Mouse (Mus musculus) testis, postnatal 14 days (tissue): ENCODE data around the gene Slc16a2.
A peak's percentile ranks its signal among the peaks of the same experiment; 100 is the strongest.
"Not testable (repeated sequence)": the region's sequence is repeated elsewhere in the genome, so short reads cannot be mapped to it uniquely, and the experiment has no call there.

Source experiments
- DNase-seq: peaks from one replicate; pipeline ENCODE4 v3.0.0; 2021; ENCODE audit warnings: low spot score

Gene Slc16a2

DNA sequence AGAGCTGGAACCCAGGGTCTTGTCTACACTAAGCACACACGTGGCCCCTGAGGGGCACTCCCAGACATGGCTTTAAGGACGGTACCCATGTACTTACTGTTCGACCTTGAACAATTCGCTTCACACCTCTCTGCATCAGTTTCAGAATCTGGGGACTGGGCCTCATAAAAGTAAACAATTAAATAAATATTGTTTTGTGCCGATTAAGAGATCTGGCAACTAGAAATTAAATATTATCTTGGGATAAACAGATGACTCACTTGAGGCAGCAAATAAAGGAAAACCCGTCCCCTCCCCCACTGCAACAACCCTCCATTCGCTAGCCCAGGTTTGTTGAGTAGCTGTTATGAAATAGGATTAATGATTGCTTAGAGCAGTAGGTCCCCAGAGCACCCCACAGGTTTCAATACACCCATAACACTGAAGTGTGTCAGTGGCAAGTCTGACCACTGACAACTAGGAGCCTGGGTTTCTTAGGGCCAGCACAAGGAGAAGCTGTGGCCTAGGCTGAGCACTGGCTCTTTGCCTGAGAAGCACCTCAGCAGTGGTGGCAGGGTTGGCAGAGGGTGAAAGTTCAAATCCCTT is 87.7 kb downstream of the Slc16a2 start:
- no peak for DNase-seq

DNA sequence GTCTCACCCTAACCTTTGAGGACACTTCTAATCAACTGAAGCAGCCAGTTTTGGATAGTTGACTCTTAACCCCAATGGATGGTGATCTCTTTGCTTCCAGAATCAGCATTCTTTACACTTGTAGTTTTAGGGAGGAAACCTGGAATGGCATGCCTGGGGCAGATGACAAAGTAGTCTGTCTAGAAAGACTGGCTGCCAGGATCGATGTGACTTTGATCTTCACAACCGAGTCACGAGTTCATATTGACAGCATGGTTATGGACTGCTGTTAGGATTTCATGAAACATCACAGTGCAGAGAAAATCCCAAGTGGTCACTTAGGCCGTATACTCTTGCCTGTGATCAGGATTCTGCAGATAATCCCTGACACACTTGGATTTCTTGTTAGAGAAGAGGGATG is 88.7 kb downstream of the Slc16a2 start:
- DNase-seq: no peak

DNA sequence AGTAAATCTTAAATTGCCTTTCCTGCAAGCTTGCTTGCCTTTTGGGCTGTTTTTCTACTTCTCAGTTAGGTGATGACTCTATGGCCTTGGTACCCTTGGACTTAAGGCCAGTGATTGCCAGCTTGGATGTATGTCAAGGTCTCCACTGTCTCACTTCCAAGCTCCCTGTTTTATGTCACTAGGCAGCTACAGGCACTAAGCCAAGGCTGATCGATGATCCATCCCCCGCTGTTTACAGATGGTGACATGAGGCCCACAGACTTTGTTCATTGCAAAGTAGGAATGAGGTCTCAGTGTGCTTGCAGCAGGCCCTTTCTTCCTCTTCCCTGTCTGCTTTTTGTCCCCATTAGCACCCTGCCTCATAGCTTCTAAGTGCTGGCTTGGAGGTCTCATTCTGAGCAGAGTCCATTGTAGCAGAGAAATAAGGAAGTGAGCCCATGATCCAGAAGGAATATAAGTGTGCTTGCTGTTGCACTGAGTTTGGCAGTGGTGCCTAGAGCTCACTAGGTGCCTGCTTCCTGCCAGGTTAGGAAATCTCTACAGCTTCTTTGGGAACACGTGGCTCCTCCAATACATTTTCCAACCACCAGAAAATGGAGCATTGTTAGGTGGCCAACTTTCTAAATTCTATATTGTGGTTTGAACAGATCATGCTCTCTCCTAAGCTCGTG is 89.6 kb downstream of the Slc16a2 start:
- no peak for DNase-seq

DNA sequence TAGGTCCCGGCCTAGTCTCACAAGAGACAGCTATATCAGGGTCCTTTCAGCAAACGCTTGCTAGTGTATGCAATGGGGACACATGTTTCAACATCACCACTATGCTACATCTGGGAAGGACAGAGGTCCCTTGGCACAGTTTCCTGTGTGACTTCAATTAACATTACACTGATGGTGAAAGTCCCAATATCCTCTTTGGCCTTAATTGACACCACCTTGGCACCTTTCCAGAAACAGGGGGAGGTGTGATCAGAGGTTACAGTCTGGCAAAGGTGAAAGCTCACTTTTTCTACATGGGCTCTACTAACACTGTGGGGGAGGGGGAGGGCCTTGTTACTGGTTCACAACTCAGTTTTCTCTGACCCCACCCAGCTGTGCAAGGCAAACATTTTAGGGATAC is 99.3 kb downstream of the Slc16a2 start:
- no peak for DNase-seq

DNA sequence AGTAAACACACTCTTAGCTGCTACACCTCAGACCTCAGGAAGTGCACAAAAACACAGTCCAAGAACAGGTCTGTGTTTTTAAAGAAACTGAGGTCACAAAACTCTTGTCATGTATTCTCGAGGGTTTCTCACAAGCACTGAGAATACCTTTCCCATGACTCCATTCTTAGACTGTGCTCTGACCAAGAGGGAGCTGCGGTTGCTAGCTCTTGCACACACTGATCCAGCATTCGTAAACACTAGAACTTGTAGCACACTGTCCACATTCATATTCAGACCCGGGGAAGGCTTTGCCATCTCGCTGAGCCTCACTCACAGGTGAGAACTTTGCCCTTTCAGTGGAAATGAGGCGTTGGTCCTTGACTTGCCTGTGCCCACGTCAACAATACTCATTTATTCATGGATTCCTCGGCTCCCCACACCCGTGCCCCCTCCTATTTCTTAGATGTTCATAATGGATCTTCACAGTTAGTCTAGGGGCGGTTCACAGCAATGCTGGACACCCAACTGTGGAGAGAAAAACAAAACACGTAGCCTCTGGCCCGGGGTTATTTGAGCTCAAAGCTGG is 102.1 kb downstream of the Slc16a2 start:
- DNase-seq: no peak

DNA sequence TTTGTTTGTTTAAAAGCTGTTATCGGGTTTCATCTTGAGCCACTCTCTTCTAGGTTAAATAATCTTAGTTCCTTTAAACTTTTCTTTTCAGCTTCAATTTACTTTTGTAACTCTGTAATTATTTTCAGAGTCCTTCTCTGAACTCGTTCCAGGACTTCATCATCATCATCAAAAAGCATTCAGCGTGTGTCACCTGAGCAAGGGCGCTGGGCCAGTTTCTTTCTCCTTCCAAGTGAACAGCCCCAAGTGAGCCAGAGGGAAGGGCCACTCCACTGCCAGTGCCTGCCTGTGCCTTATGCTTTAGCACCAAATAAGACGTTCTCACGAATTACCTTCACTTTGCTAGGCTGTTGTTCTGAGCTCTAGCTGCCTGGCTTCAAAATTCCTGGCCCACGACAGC is 108.9 kb downstream of the Slc16a2 start:
- no peak for DNase-seq

DNA sequence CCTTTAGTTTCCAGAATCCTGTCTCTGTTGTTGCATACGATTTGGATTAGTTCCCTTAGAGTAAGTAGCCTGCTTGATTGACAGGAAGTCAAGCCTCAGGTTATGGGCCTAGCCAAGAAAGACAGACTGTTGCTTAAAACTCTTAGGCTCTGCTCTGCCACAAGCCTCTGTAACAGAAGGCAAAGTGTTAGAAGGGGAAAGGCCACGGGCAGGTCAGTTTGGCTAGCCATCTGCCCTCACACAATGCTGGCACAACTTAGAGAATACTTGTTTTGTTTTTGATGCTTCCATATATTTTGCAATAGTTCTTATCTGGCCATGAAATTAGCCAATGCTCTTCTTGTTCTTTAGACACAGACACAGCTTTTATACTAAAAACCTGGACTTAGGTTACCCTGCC is 112.1 kb downstream of the Slc16a2 start:
- DNase-seq: no peak

DNA sequence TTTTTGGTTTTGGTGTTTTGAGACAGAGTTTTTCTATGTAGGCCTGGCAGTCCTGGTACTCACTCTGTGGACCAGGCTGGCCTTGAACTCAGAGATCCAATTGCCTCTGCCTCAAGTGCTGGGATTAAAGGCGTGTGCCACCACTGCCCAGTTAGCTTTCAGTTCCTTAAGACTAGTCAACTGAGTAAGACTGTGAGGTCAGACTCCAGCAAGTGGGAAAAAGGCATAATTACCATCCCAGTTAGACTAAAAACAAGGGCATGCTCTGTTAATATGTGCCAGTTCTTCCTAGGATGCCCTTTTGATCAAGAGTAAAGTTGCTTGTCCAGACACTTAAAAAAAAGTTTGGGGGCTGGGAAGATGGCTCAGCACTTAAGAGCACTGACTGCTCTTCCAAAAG is 113.2 kb downstream of the Slc16a2 start:
- DNase-seq: no peak

DNA sequence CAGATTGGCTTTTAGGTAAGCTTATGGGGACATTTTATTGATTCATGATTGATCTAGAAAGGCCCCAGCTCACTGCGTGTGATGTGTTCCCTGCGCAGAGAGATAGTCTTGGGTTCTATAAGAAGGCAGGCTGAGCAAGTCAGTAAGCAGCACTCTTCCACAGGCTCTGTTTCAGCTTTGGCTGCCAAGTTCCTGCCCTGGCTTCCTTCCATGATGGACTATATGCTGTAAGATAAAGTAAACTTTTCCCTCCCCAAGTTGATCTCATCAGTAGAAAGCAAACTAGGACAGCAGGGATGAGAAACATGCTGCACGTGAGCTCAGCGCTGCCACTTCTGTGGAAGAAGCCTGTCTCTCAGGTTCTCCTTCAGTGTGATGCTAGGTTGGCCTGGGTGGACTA is 117.2 kb downstream of the Slc16a2 start:
- no peak for DNase-seq

DNA sequence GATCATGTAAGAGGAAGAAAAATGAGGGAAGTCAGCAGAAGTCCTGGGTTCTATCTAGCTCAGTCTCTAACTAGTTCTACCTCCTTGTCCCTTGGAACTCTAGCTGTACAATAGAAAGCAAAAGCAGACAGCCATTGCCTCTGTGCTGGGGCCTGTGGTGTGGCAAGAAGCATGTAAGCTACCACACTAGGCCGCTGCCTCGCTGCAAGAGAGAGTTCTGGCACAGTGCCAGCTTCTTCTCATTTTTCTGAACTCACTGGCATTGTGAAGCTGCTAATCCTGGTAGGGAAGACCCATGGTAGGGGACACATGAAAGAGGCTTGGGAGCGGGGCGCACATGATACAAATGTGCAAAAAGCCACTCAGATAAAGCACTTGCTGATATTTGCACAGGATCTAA is 117.8 kb downstream of the Slc16a2 start:
- no peak for DNase-seq

DNA sequence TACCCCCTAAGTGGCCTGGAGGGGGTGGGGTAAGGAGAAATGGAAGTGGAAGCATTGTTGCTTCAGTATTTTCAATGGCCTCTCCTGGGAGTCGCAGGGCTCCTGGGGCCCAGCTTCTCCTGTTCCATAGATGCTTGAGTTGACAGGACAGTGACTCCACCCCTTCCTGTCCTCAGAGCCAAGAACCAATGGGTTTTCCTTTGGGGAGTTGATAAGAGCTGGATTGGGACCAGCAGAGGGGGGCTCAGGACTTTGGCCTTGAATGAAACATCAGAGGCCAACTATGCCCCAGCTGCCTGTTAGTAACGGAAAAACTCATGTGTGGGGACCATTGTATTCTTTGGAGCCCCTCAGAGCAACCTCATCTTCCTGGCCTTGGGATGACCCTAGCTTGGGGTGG is 124.0 kb downstream of the Slc16a2 start:
- no peak for DNase-seq

DNA sequence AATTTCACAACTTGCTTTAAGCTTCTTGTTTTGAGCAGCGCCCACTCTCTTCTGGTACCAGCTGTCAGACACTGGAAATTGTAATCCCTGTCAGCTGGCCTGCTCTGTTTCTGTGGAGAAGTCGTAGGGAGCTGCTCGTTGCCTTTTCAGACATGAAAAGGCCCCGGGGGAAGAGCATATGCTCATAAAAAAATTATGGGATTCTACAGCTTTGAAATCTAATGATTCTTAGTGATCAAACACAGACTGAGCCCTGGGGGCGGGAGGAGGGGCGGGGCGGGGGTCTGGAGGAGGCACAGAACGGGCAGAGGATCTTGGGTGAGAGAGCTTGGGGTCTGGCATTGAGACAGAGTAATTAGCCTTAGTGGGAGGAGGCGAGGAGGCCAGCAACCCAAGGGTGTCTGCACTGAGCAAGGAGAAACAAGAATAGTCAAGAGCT is 125.7 kb downstream of the Slc16a2 start:
- DNase-seq: no peak

DNA sequence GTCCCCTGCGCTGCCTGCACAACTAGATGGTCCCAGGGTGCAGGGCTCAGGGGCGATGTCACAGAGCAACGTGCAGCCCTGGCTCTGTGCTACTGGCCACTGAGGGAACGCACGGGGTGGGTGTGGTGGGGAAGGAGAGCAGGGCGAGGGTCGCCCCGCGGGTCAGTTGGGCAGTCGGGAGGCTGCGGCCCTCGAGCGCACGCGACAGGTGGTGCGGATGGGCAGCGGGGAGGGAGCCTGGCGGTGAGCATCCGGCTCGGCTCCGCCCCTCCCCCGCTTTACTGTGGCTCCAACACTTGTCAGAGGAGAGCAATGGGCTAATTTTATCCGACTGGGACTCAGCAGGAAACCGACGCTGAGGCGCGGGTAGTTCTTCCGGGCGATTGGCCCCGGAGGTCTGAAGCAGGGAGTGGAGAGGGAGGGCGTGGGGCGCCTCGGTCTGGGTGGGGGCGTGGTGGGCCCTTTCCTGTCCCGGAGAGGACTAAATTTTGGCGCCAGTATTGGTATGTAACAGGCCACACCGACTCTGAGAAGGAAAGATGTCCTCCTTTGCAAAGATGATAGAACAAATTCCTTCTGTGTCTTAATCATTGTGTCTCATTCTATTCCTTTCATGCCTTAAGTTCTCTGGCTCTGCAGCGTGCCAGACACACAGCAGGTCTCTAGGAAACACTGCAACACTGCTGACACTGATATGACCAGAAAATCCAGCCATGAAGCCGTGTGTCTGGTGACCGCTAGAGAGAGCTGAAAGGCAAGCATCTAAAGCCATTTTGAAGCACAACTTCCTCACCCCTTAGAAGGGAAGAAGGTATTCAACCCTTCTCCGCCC is 126.4 kb downstream of the Slc16a2 start:
- DNase-seq: peak; percentile 28

DNA sequence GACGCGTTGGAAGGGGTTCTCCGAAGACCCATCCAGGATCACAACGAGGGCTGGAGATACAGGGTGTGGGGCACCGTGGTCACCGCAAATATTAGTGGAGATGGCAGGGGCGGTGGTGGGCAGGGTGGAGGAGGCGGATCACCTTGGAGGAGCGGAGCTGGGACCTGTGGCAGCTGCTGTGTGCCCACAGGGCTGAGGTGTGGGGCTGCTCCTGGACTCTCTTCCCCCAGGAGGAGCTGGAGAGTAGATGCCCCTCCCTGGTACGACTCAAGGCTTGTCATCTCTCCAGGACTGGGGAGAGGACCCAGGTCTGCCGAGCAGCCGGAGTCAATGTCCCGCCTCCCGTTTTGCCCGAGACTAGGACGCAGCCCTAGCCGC is 127.0 kb downstream of the Slc16a2 start:
- DNase-seq: no peak

DNA sequence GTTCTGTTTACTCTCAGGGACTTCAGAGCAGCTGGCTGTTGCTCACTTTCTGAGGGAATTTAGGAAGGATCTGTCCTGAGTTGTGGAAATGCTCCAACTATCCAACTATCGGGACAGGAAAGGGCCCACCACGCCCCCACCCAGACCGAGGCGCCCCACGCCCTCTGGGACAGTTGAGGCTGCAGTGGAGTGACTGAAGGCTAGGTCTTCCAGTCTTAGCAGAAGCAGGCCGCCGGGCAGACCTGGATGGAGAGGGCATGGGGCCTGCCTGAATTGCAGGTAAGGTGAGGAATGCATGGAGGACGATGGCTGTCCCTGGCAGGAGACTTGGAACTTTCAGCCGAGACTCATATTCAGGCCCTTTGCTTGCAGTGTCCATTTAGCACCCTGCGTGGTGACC is 127.4 kb downstream of the Slc16a2 start:
- no peak for DNase-seq

DNA sequence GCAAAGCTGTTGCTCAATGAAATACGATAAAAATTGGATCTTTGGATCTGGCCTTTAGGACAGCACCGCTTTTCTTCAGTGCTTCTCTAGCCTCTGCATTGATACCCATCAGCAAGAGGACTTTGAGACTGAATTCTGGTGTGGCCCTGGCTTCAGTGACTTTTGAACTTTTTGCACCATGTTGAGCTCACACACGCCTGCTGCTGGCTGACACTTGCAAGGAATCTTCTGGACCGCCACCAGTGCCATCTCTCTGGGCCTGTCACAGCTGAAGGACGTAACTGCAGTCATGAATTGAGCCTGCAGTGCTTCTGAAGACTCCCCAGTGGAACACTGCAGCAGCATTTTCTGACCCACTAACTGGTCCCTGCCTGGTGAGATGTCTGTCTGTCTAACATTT is 128.9 kb downstream of the Slc16a2 start:
- no peak for DNase-seq

DNA sequence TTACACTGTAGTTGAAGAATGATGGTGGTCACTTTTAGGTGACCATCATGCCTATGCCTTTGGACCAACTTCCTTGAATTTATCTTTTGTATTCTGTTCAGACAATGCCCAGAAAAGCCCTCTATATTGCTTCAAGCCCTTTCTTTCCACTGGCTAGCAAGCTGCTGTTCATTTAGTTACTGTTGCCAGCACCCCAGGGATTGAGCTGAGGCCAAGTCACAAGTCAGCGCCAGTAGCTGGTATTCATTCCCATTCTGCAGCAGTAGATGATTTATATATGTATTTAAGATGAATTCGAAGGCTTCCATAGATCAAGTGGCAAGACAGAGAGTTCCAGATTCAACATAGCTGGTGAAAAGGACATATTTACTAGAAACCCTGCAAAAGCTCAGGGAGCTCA is 133.2 kb downstream of the Slc16a2 start:
- no peak for DNase-seq

DNA sequence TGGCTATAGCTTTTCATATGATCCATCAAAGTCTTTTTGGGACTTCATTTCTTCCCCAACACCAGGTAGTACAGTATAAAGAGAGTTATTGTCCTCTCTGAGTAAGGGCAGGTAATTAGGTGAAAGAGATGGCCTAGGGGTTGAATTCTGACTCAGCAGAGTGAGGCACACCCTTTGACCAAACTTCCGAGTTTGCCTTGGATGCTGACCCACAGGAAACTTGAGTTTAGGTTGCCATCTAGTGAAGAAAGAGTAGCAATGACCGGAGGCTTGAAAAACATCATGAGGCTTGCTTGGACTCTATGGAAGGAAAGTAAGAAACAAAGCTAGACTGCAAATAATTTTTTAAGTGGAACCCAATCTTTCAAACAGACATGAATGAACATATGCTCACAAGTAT is 147.1 kb downstream of the Slc16a2 start:
- DNase-seq: no peak

DNA sequence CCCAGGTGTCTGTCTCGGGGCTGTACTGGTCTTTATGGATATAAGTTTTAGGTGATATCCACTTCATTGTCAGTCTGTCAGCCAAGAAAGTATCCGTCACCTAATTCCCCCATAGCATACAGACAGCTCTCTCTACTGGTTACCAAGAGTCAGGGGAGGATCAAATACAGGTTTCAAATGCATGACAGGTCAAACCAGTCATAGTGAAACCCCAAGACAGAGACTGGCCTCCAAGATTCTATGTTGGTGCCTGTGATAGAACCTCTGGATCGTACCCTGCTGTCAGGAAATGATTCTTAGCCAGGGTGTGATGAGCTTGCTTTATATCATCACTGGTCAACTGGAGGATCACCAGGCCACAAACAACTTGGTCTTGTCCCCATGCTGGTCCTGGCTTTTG is 148.0 kb downstream of the Slc16a2 start:
- no peak for DNase-seq

DNA sequence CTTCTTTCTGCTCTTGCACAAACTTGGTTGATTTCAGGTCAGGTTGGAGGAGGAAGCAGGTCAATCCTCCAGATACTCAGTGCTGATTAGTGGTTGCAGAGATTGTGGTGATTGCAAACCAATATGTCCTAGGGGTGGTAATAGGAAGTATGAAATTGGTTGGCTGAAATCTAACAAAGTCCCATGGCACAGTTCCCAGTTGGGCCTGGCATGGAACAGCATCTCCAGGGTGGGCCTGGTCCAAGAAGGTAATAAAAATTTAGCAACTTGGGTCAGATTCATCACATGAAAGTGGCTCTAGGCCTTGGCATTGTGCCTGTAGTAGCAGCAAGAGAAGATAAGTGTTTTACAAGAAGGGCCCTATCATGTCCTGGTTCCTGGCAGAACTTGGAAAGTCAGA is 151.5 kb downstream of the Slc16a2 start:
- no peak for DNase-seq

DNA sequence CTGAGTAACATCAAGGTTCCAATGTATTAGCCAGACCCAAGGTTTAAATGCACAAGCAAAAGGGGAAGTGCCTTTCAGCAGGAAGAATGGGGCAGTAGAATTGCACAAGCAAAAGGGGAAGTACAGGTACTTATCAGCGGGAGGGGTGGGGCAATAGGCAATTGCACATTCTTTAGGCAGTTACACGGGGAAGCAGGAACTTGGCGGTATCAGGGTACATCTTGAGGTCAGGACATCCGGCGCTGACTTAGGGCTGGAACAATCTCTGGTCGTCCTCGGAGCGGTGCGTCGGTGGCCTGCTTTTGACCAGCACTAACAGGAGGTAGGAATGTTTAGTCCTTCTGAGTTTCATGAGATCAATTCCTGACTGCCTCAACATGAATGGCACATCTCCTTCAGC is 157.3 kb downstream of the Slc16a2 start:
- DNase-seq: not testable (repeated sequence)

DNA sequence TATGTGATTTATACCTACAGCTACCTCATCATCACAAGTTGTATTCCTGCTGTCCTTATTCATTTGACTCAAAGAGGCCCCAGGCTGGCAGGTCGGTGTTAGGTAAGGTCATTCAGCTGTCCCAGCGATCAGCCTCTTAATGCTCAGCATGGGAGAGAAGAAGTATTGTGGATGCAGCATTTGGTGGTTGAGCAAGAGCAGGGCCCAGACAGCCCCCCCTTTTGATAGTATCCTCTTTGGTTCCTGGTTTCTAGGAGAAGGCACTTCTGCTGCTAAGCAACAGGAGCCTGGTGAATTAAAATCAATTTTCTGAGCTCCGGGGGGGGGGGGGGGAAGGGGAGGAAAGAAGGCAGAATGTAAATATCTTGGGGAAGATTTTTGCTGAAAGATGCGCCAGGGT is 162.8 kb downstream of the Slc16a2 start:
- DNase-seq: no peak

DNA sequence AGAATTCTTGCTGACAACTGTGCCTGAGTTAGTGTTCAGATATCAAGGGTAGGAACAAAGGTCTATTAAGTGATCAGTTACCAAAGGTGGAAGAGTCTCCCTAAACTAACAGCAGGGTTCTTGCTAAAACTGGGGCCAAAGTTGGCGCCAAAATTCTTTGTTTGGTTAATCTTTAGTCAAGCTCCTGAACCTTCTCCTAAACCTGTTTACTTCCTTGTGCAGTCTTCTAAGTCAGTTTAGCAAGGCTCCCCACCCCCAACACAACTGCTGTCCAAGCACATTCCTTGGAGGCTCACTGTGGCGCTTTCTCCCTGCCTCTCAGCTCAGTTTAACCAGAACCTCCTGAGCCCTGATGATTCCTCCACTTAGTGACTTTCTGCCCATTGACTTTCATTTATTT is 168.8 kb downstream of the Slc16a2 start:
- DNase-seq: peak; percentile 5
